Mouse (Mus musculus) cerebellum, adult 9-10 months (tissue): ENCODE measurements around the gene Olfr1099.

Source experiments
- DNase-seq: peaks from one replicate; pipeline ENCODE4 v3.0.0; 2022

Gene Olfr1099

GRCm38 (mm10) chr2:86960593-86960992 is at the start of gene Olfr1099:
Gene Olfr1099 (minus strand): TSS chr2:86960693.
- no peak for DNase-seq

- no peak for DNase-seq
Observed at GRCm38 (mm10) chr2:86998098-86998497, 37.6 kb upstream of the Olfr1099 start, which contains the start of gene Olfr1102. Gene Olfr1102 (plus strand): TSS chr2:86998398.

- DNase-seq = no peak
Observed at GRCm38 (mm10) chr2:86991121-86991520, 30.6 kb upstream of the Olfr1099 start, which contains the start of gene Olfr1101. Gene Olfr1101 (minus strand): TSS chr2:86991221.

- DNase-seq = no peak
Observed at GRCm38 (mm10) chr2:86979854-86980253, 19.4 kb upstream of the Olfr1099 start, which contains the start of gene Olfr1100. Gene Olfr1100 (minus strand): TSS chr2:86979954.

GRCm38 (mm10) chr2:86926557-86926956 is 33.9 kb downstream of the Olfr1099 start:
- no peak for DNase-seq

- DNase-seq = no peak
Observed at GRCm38 (mm10) chr2:86924445-86924844, 36.0 kb downstream of the Olfr1099 start, which contains the start of gene Olfr1098. Gene Olfr1098 (minus strand): TSS chr2:86924545.

GRCm38 (mm10) chr2:86905647-86906046 is 54.8 kb downstream of the Olfr1099 start:
- no peak for DNase-seq
